Mouse (Mus musculus) MEL (cell line): ENCODE results near the gene Zmat5. TPM values are rescaled to one million over a fixed set of nuclear protein-coding genes. Genes with fewer than 3 reads are reported as not detected.

Experiments
- DNase-seq: peaks from one replicate; pipeline ENCODE4 v3.0.0; 2011; ENCODE audit warnings: low read depth, low spot score
- H3K27ac ChIP-seq: 2 replicates; pipeline ENCODE4 v1.5.1; 2012; ENCODE audit warnings: low read depth, mild to moderate bottlenecking, control low read depth, low read length, moderate library complexity; ENCODE audit not compliant: control insufficient read depth
- H3K27me3 ChIP-seq, 2 experiments: fragments of 150-350 bp in 1 of 2; sonication (generic) in 1 of 2; 2 replicates each; pipeline ENCODE4 v1.6.1; 2012; ENCODE audit warnings: low read length in 2 of 2, mild to moderate bottlenecking in 2 of 2, improper control_type of control experiment in 1 of 2, moderate library complexity in 1 of 2; ENCODE audit not compliant: insufficient read depth in 2 of 2, control insufficient read depth in 1 of 2
- H3K36me3 ChIP-seq, 2 experiments: 2 replicates each; pipeline ENCODE4 v1.6.1; 2012 to 2014; ENCODE audit warnings: low read length in 2 of 2, improper control_type of control experiment in 1 of 2, inconsistent platforms in 1 of 2, mild to moderate bottlenecking in 1 of 2; ENCODE audit not compliant: insufficient read depth in 2 of 2, control insufficient read depth in 1 of 2
- H3K4me1 ChIP-seq, 2 experiments: fragments of 150-350 bp in 1 of 2; sonication (generic) in 1 of 2; 2 replicates each; pipeline ENCODE4 v1.6.1; 2012; ENCODE audit warnings: low read length in 2 of 2, improper control_type of control experiment in 1 of 2, mild to moderate bottlenecking in 1 of 2; ENCODE audit not compliant: insufficient read depth in 2 of 2, control insufficient read depth in 1 of 2
- H3K4me3 ChIP-seq, 2 experiments: fragments of 150-350 bp in 1 of 2; sonication (generic) in 1 of 2; 2 replicates each; pipeline ENCODE4 v1.5.1; 2012; ENCODE audit warnings: low read depth in 2 of 2, low read length in 2 of 2, mild to moderate bottlenecking in 2 of 2, moderate library complexity in 2 of 2, control low read depth in 1 of 2, improper control_type of control experiment in 1 of 2; ENCODE audit not compliant: control insufficient read depth in 1 of 2, insufficient read depth in 1 of 2
- H3K79me2 ChIP-seq: 2 replicates; pipeline ENCODE4 v1.6.1; 2012; ENCODE audit warnings: mild to moderate bottlenecking, low read length, moderate library complexity; ENCODE audit not compliant: control insufficient read depth, poor library complexity, insufficient read depth
- H3K9ac ChIP-seq: 2 replicates; pipeline ENCODE4 v1.6.1; 2012; ENCODE audit warnings: low read depth, mild to moderate bottlenecking, control low read depth, low read length, moderate library complexity; ENCODE audit not compliant: control insufficient read depth, poor library complexity, severe bottlenecking
- H3K9me3 ChIP-seq: fragments of 150-350 bp; sonication (generic); replicated peaks from 2 replicates; pipeline ENCODE4 v1.6.1; 2012; ENCODE audit warnings: mild to moderate bottlenecking, low read length, improper control_type of control experiment, moderate library complexity; ENCODE audit not compliant: insufficient read depth
- CHD1 ChIP-seq: IDR thresholded peaks from 2 replicates; pipeline ENCODE4 v1.6.1; 2012; ENCODE audit warnings: low read depth, mild to moderate bottlenecking, inconsistent platforms, low read length, improper control_type of control experiment
- CHD2 ChIP-seq: IDR thresholded peaks from 2 replicates; pipeline ENCODE4 v1.6.1; 2011; ENCODE audit warnings: low read length, improper control_type of control experiment
- EP300 ChIP-seq, 2 experiments: IDR thresholded peaks; 2 replicates each; pipeline ENCODE4 v1.6.1; 2011; ENCODE audit warnings: improper control_type of control experiment in 2 of 2, low read length in 2 of 2, low read depth in 1 of 2, mild to moderate bottlenecking in 1 of 2
- ETS1 ChIP-seq: IDR thresholded peaks from 2 replicates; pipeline ENCODE4 v1.6.1; 2012; ENCODE audit warnings: low read depth, mild to moderate bottlenecking, inconsistent platforms, low read length, improper control_type of control experiment, moderate library complexity
- GATA1 ChIP-seq: IDR thresholded peaks from 2 replicates; pipeline ENCODE4 v1.6.1; 2011; ENCODE audit warnings: low read depth, low read length, improper control_type of control experiment
- HCFC1 ChIP-seq: IDR thresholded peaks from 2 replicates; pipeline ENCODE4 v1.6.1; 2012; ENCODE audit warnings: low read depth, mild to moderate bottlenecking, inconsistent platforms, low read length, improper control_type of control experiment, moderate library complexity
- MAFK ChIP-seq: IDR thresholded peaks from 2 replicates; pipeline ENCODE4 v1.6.1; 2011; ENCODE audit warnings: low read depth, mild to moderate bottlenecking, low read length, improper control_type of control experiment, borderline replicate concordance
- MAX ChIP-seq: IDR thresholded peaks from 2 replicates; pipeline ENCODE4 v1.6.1; 2011; ENCODE audit warnings: low read length, improper control_type of control experiment
- MEF2A ChIP-seq: IDR thresholded peaks from 2 replicates; pipeline ENCODE4 v1.6.1; 2014; ENCODE audit warnings: low read depth, mild to moderate bottlenecking, inconsistent platforms, low read length, improper control_type of control experiment; ENCODE audit not compliant: poor library complexity, insufficient replicate concordance, severe bottlenecking; ENCODE audit errors: extremely low read depth
- MXI1 ChIP-seq: IDR thresholded peaks from 2 replicates; pipeline ENCODE4 v1.6.1; 2011; ENCODE audit warnings: mild to moderate bottlenecking, low read depth, low read length, improper control_type of control experiment
- MYB ChIP-seq: IDR thresholded peaks from 2 replicates; pipeline ENCODE4 v1.6.1; 2011; ENCODE audit warnings: mild to moderate bottlenecking, low read depth, low read length, improper control_type of control experiment
- NELFE ChIP-seq: IDR thresholded peaks from 2 replicates; pipeline ENCODE4 v1.6.1; 2011; ENCODE audit warnings: low read depth, low read length, improper control_type of control experiment
- NRF1 ChIP-seq: IDR thresholded peaks from 2 replicates; pipeline ENCODE4 v1.6.1; 2014; ENCODE audit warnings: low read depth, mild to moderate bottlenecking, inconsistent platforms, low read length, improper control_type of control experiment, moderate library complexity; ENCODE audit not compliant: poor library complexity, insufficient read depth, severe bottlenecking
- POLR2A ChIP-seq, 2 experiments: IDR thresholded peaks; 2 replicates each; pipeline ENCODE4 v1.6.1; 2011 to 2012; ENCODE audit warnings: low read length in 2 of 2, mild to moderate bottlenecking in 2 of 2, control low read depth in 1 of 2, improper control_type of control experiment in 1 of 2, low read depth in 1 of 2, moderate library complexity in 1 of 2; ENCODE audit not compliant: control insufficient read depth in 1 of 2, insufficient read depth in 1 of 2, poor library complexity in 1 of 2
- POLR2AphosphoS5 ChIP-seq: IDR thresholded peaks from 2 replicates; pipeline ENCODE4 v1.6.1; 2012; ENCODE audit warnings: low read depth, borderline replicate concordance, mild to moderate bottlenecking, inconsistent platforms, low read length, moderate library complexity, mixed read lengths
- TCF12 ChIP-seq: IDR thresholded peaks from 2 replicates; pipeline ENCODE4 v1.6.1; 2014; ENCODE audit warnings: low read depth, mild to moderate bottlenecking, inconsistent platforms, low read length, improper control_type of control experiment, moderate library complexity
- UBTF ChIP-seq: IDR thresholded peaks from 2 replicates; pipeline ENCODE4 v1.6.1; 2012; ENCODE audit warnings: low read depth, mild to moderate bottlenecking, inconsistent platforms, low read length, improper control_type of control experiment, moderate library complexity, borderline replicate concordance; ENCODE audit not compliant: insufficient read depth
- USF1 ChIP-seq: IDR thresholded peaks from 2 replicates; pipeline ENCODE4 v1.6.1; 2014; ENCODE audit warnings: low read depth, mild to moderate bottlenecking, inconsistent platforms, low read length, improper control_type of control experiment, moderate library complexity
- USF2 ChIP-seq, 2 experiments: IDR thresholded peaks; 2 replicates each; pipeline ENCODE4 v1.6.1; 2011 to 2012; ENCODE audit warnings: improper control_type of control experiment in 2 of 2, low read length in 2 of 2, borderline replicate concordance in 1 of 2, inconsistent platforms in 1 of 2, low read depth in 1 of 2, mild to moderate bottlenecking in 1 of 2; ENCODE audit not compliant: insufficient read depth in 1 of 2
- ZC3H11A ChIP-seq: IDR thresholded peaks from 2 replicates; pipeline ENCODE4 v1.6.1; 2012; ENCODE audit warnings: low read depth, mild to moderate bottlenecking, inconsistent platforms, low read length, improper control_type of control experiment
- ZNF384 ChIP-seq: IDR thresholded peaks from 2 replicates; pipeline ENCODE4 v1.6.1; 2012; ENCODE audit warnings: low read depth, mild to moderate bottlenecking, inconsistent platforms, low read length, improper control_type of control experiment
- polyA plus RNA-seq, 2 experiments: library from polyadenylated mRNA; stranded (reverse) in 1 of 2; unstranded in 1 of 2; fragments of >175 nt in 1 of 2; fragments of >200 nt in 1 of 2; gene quantifications; 2 replicates each; pipeline versions ENCODE4 v1.2.1 to v1.2.4; 2012; ENCODE audit warnings: low replicate concordance in 2 of 2, low read depth in 1 of 2; ENCODE audit not compliant: insufficient read length in 2 of 2, insufficient read depth in 1 of 2, missing spikeins in 1 of 2
- total RNA-seq: library from RNA; depleted of rRNA; stranded (reverse); fragments of 300-350 nt; gene quantifications from 2 replicates; pipeline ENCODE4 v1.2.3, GENCODE M21; 2012

The Zmat5 gene
- total and polyA plus RNA-seq, 3 experiments: 36.9 to 39.3 TPM; not detected in 1

- TF ChIP-seq USF2 (IDR thresholded peaks at IDR 0.05; ENCODE audit: borderline replicate concordance in 1 of 2, insufficient read depth in 1 of 2, low read depth in 1 of 2, low read length in 2 of 2) (no peak), ZNF384 (peak; percentile 68), POLR2A (IDR thresholded peaks at IDR 0.05; ENCODE audit: control insufficient read depth in 1 of 2, insufficient read depth in 1 of 2, low read depth in 1 of 2, low read length in 2 of 2, poor library complexity in 1 of 2) (peak in 1 of 2 experiments; percentile 54; a peak in 2 of 4 replicates), MAFK (no peak), MYB (no peak), MAX (peak; percentile 72), MEF2A (no peak), ZC3H11A (no peak), USF1 (no peak), EP300 (IDR thresholded peaks at IDR 0.05; ENCODE audit: low read depth in 1 of 2, low read length in 2 of 2) (0 out of 4 replicates have a peak, but pooled peaks of 1 of the 2 experiments have one; percentile 27), NELFE (no peak), GATA1 (0 out of 2 replicates have a peak, but pooled peaks have one; percentile 32), NRF1 (no peak), POLR2AphosphoS5 (no peak), CHD2 (no peak), ETS1 (no peak), HCFC1 (no peak), MXI1 (peak; percentile 76)
- TF ChIP-seq, all 39 proteins: peak for 12
Measured at GRCm38 (mm10) chr11:4714727-4715126, 10.2 kb downstream of the Zmat5 start (continued).

GRCm38 (mm10) chr11:4715596-4715995 lies 11.1 kb downstream of the Zmat5 start:
- Histone ChIP-seq H3K27ac (no peak overlapping the region), H3K4me3 (no peak overlapping the region), H3K79me2 (no peaks in the 10 kb centered on the region), H3K9me3 (no peaks in the 10 kb centered on the region), H3K27me3 (no peaks in the 10 kb centered on the region), H3K36me3 (peaks cover 0 to 4% of the 10 kb centered on the region in 2 experiments; a peak in 2 of 4 replicates), H3K9ac (no peak overlapping the region), H3K4me1 (peaks cover 5 to 7% of the 10 kb centered on the region in 2 experiments)
- TF ChIP-seq CHD1 (no peak), TCF12 (no peak), MAFK (no peak), USF2 (IDR thresholded peaks at IDR 0.05; ENCODE audit: borderline replicate concordance in 1 of 2, insufficient read depth in 1 of 2, low read depth in 1 of 2, low read length in 2 of 2) (no peak), CHD2 (no peak), GATA1 (no peak), UBTF (no peak), NELFE (no peak)
- no peak for DNase-seq
